Mouse (Mus musculus): Measurements from ENCODE around the gene Mef2b. TPM values are rescaled to one million over a fixed set of nuclear protein-coding genes. Genes with fewer than 3 reads are reported as not detected.

The Mef2b gene
- polyA plus RNA-seq, 1 experiment from 2014 or later, result 0.21 TPM

DNA sequence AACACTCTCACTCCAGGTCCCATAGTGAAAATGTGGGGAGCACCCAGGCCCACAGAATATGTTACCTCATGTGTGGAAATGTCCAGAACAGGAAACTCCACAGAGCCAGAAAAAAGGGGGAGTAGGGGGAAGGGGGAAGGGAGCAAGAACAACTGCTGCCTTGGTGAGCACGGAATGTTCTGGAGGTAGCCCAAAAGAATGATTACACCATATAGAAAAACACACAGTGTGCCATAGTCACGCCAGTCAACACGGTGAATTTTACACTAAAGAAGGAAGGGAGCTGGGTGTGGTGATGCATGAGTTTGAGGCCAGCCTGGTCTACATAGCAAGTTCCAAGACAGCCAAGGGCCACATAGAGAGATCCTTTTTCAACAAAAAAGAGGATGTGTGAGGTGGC lies 23.8 kb downstream of the Mef2b start:
- 86% methylated on average over 3 of the region's 3 CpGs for WGBS (ENCODE audit: insufficient replicate concordance)
- H3K4me2 ChIP-seq, result no peak overlapping the region
- no peak for ATAC-seq (replicated peaks; ENCODE audit: insufficient number of reproducible peaks, low FRiP score, low TSS enrichment)
- no peaks in the 10 kb centered on the region for H3K9me3 ChIP-seq (replicated peaks; ENCODE audit: control insufficient read depth, low read length)
- peaks cover 34% of the 10 kb centered on the region for H3K27me3 ChIP-seq (ENCODE audit: control insufficient read depth, insufficient read depth, low read length)
- no peak overlapping the region for H3K27ac ChIP-seq (ENCODE audit: low read depth, low read length)
- H3K4me3 ChIP-seq (ENCODE audit: low read depth, low read length), result no peak overlapping the region
- H3K9ac ChIP-seq (ENCODE audit: low read depth, low read length), result no peak overlapping the region
- H3K36me3 ChIP-seq (ENCODE audit: control insufficient read depth, insufficient read depth, low read length), result no peaks in the 10 kb centered on the region
- peaks cover 4% of the 10 kb centered on the region; the same call in 1 of the 2 replicates for H3K4me1 ChIP-seq (ENCODE audit: control insufficient read depth, insufficient read depth, low read length)

DNA sequence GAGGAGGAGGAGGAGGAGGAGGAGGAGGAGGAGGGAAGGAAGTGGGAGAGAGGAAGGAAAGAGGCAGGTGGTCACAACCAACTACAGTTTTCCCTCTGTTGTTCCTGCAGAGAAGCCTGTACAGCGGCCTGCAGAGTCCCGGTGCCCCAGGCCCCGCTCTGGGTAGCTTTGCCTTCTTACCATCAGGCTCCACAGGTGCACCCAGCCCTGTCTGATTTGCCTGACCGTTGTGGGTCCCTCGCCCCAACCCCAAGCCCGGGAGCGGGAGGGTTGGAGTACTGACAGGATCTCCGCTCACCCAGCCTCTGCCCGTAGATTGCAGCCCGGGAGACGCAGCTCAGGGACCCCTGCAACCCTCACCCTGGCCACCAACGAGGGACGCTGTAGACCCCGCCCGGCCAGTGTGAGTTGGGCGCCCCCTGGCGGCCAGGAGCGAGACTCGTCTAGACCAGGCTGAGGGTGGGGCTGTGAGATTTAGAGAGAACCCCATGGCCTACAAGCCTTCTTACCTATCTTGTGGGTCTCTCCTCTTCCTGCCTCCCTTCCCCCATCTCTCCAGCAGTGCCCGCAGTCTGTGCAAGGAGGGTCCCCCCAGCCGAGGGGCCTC lies 27.1 kb downstream of the Mef2b start:
- no peaks in the 10 kb centered on the region for H3K36me3 ChIP-seq (ENCODE audit: control insufficient read depth, insufficient read depth, low read length)
- H3K4me2 ChIP-seq, result peak overlapping the region; percentile 63
- no peaks in the 10 kb centered on the region for H3K9me3 ChIP-seq (replicated peaks; ENCODE audit: control insufficient read depth, low read length)
- no peak overlapping the region; the same call in 1 of the 2 replicates for H3K9ac ChIP-seq (ENCODE audit: low read depth, low read length)
- no peak overlapping the region for H3K27ac ChIP-seq (ENCODE audit: low read depth, low read length)
- peak; percentile 76 for ATAC-seq (replicated peaks; ENCODE audit: insufficient number of reproducible peaks, low FRiP score, low TSS enrichment)
- H3K4me1 ChIP-seq (ENCODE audit: control insufficient read depth, insufficient read depth, low read length), result no peaks in the 10 kb centered on the region
- WGBS (ENCODE audit: insufficient replicate concordance), result 2% methylated on average over 21 of the region's 21 CpGs
- H3K4me3 ChIP-seq (ENCODE audit: low read depth, low read length), result peak overlapping the region; percentile 20
- H3K27me3 ChIP-seq (ENCODE audit: control insufficient read depth, insufficient read depth, low read length), result peaks cover 30% of the 10 kb centered on the region

DNA sequence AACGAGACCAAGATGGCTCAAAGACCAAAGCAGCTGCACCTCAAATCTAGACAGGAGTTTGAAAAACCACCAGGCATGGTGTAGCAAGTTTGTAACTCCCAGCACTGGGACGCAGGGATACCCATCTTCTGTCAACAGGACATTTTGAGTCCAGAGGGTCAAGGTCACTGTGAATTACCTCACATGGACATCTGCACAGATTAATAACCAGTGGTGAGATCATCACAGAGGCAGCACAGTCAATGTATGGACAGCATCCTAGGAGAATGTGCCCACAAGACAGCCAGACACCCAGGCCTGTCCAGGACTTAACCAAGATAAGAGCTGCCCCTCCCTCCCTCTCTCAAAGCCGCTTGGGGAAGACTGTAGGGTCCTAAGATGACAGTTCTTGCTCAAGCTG lies 30.6 kb downstream of the Mef2b start:
- H3K9me3 ChIP-seq (replicated peaks; ENCODE audit: control insufficient read depth, low read length), result no peaks in the 10 kb centered on the region

DNA sequence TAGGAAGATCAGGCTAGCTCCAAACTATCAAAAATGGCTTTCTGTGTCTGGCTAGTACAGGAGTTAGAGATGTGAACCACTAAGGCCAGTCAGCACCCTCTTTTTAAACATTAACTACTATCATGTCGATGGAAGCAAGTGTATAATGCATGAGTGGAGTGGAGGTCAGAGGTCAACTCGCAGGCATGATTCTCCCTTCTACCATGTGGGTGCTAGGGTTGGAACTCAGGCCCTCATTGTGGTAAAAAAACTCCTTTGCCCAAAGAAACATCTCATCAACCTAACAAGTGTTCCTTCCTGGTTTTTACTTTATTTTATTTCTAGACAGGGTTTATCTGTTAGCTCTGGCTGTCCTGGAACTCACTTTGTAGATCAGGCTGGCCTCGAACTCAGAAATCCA lies 31.2 kb downstream of the Mef2b start:
- 81% methylated on average over 3 of the region's 3 CpGs for WGBS (ENCODE audit: insufficient replicate concordance)
- ATAC-seq (replicated peaks; ENCODE audit: insufficient number of reproducible peaks, low FRiP score, low TSS enrichment), result no peak

More for the DNA sequence above, 30.6 kb downstream of the Mef2b start:
- Histone ChIP-seq H3K4me2 (no peak overlapping the region), H3K36me3 (ENCODE audit: control insufficient read depth, insufficient read depth, low read length) (no peaks in the 10 kb centered on the region), H3K4me1 (ENCODE audit: control insufficient read depth, insufficient read depth, low read length) (peaks cover 8% of the 10 kb centered on the region), H3K27me3 (ENCODE audit: control insufficient read depth, insufficient read depth, low read length) (peaks cover 13% of the 10 kb centered on the region), H3K9ac (ENCODE audit: low read depth, low read length) (no peak overlapping the region), H3K27ac (ENCODE audit: low read depth, low read length) (no peak overlapping the region), H3K4me3 (ENCODE audit: low read depth, low read length) (no peak overlapping the region)
- 56% methylated on average over 3 of the region's 3 CpGs for WGBS (ENCODE audit: insufficient replicate concordance)
- no peak for ATAC-seq (replicated peaks; ENCODE audit: insufficient number of reproducible peaks, low FRiP score, low TSS enrichment)

DNA sequence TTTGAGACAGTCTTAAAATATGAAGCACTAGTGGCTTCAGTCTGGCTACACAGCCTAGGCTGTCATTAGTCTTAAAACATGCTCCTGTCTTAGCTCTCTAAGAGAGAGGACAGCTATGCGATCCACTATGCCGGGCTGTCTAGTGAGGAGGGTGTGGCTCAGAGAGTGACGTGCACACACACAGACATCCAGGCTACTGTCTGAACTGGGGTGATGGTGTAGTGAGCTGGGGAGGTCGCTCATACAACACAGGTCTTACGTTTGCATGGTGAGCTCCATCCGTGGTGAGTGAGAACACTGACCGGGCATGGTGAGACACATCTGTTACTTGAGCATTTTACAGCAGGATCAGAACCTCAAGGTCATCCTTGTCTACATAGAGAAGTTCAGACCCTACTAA lies 31.7 kb downstream of the Mef2b start:
- Histone ChIP-seq H3K4me2 (no peak overlapping the region), H3K27me3 (ENCODE audit: control insufficient read depth, insufficient read depth, low read length) (peaks cover 5% of the 10 kb centered on the region), H3K36me3 (ENCODE audit: control insufficient read depth, insufficient read depth, low read length) (no peaks in the 10 kb centered on the region), H3K27ac (ENCODE audit: low read depth, low read length) (no peak overlapping the region), H3K4me3 (ENCODE audit: low read depth, low read length) (no peak overlapping the region), H3K9ac (ENCODE audit: low read depth, low read length) (no peak overlapping the region), H3K9me3 (replicated peaks; ENCODE audit: control insufficient read depth, low read length) (no peaks in the 10 kb centered on the region), H3K4me1 (ENCODE audit: control insufficient read depth, insufficient read depth, low read length) (peaks cover 8% of the 10 kb centered on the region)
- no peak for ATAC-seq (replicated peaks; ENCODE audit: insufficient number of reproducible peaks, low FRiP score, low TSS enrichment)
- WGBS (ENCODE audit: insufficient replicate concordance), result 84% methylated on average over 7 of the region's 7 CpGs

More for the DNA sequence above, 31.2 kb downstream of the Mef2b start:
- Histone ChIP-seq H3K4me1 (ENCODE audit: control insufficient read depth, insufficient read depth, low read length) (peaks cover 8% of the 10 kb centered on the region), H3K27ac (ENCODE audit: low read depth, low read length) (no peak overlapping the region), H3K9ac (ENCODE audit: low read depth, low read length) (no peak overlapping the region), H3K4me2 (no peak overlapping the region), H3K9me3 (replicated peaks; ENCODE audit: control insufficient read depth, low read length) (no peaks in the 10 kb centered on the region), H3K36me3 (ENCODE audit: control insufficient read depth, insufficient read depth, low read length) (no peaks in the 10 kb centered on the region), H3K4me3 (ENCODE audit: low read depth, low read length) (no peak overlapping the region), H3K27me3 (ENCODE audit: control insufficient read depth, insufficient read depth, low read length) (peaks cover 7% of the 10 kb centered on the region)

DNA sequence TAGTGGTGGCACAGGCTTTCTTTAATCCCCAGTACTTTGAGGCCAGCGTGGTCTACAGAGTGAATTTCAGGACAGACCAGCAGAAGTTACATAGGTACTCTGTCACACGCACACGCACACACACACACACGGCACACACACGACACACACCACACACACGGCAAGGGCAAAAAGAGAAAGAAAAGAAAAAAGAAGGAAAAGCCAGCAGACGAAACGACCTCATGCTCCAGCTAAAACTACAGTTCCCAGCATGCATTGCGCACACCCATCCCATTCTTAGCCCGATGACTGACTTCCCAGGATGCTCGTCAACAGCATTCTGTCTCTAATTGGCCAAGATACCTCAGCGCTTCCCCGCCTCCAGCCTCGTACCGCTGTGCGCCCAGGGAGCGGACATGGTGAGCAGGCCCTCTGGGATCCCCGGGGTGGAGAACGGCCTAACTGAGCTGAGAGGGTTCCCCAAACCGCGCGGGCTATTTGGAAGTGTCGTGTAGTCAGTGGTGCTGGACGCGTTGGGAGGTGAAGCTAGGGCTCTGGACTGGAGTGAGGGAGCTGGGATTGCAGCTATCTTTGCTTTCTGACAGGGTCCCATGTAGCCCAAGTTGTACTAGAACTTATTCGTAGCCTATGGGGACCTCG lies 32.7 kb downstream of the Mef2b start, which contains the start of gene Tmem161a:
TSS of gene Tmem161a (plus strand) at position 314 of the 639 bp plus-strand sequence.
- H3K4me3 ChIP-seq (ENCODE audit: low read depth, low read length), result peak within 1 kb of the TSS; percentile 73
- peak within 1 kb of the TSS; percentile 92 for H3K9ac ChIP-seq (ENCODE audit: low read depth, low read length)
- H3K27ac ChIP-seq (ENCODE audit: low read depth, low read length), result peak within 1 kb of the TSS; percentile 54; the same call in 1 of the 2 replicates
- no peaks in the 10 kb centered on the region for H3K9me3 ChIP-seq (replicated peaks; ENCODE audit: control insufficient read depth, low read length)
- WGBS (ENCODE audit: insufficient replicate concordance), result 3% methylated on average over 27 of the region's 27 CpGs
- H3K4me2 ChIP-seq, result peak within 1 kb of the TSS; percentile 69
- no peaks in the 10 kb centered on the region; the same call in 1 of the 2 replicates for H3K27me3 ChIP-seq (ENCODE audit: control insufficient read depth, insufficient read depth, low read length)
- ATAC-seq (replicated peaks; ENCODE audit: insufficient number of reproducible peaks, low FRiP score, low TSS enrichment), result peak; percentile 82
- peaks cover 8% of the 10 kb centered on the region for H3K4me1 ChIP-seq (ENCODE audit: control insufficient read depth, insufficient read depth, low read length)
- H3K36me3 ChIP-seq (ENCODE audit: control insufficient read depth, insufficient read depth, low read length), result peaks cover 2% of the 10 kb centered on the region; the same call in 1 of the 2 replicates

DNA sequence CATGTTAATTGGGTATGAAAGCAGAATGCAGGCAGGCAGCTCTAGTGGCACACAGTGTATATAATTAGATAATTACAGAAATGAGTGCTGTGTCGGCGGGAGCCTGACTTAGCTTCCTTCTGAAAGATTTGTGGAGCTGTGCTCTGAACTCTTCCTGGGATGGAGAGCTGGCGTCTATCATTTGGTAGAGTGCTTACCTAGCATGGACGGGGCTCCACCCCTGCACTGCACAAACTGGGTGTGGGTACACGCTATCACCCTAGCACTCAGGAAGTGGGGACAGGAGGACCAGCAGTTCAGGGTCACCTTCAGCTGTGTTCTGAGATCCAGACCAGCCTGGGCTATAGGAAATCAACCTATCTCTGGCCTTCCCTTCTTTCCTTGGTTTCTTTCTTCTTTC lies 33.8 kb downstream of the Mef2b start:
- no peak for ATAC-seq (replicated peaks; ENCODE audit: insufficient number of reproducible peaks, low FRiP score, low TSS enrichment)
- Histone ChIP-seq H3K36me3 (ENCODE audit: control insufficient read depth, insufficient read depth, low read length) (peaks cover 2% of the 10 kb centered on the region; the same call in 1 of the 2 replicates), H3K27ac (ENCODE audit: low read depth, low read length) (0 out of 2 replicates have a peak overlapping the region, but pooled peaks have one; percentile 62), H3K4me3 (ENCODE audit: low read depth, low read length) (no peak overlapping the region), H3K9ac (ENCODE audit: low read depth, low read length) (no peak overlapping the region), H3K4me2 (peak overlapping the region; percentile 69), H3K4me1 (ENCODE audit: control insufficient read depth, insufficient read depth, low read length) (peaks cover 8% of the 10 kb centered on the region), H3K9me3 (replicated peaks; ENCODE audit: control insufficient read depth, low read length) (no peaks in the 10 kb centered on the region), H3K27me3 (ENCODE audit: control insufficient read depth, insufficient read depth, low read length) (no peaks in the 10 kb centered on the region)
- WGBS (ENCODE audit: insufficient replicate concordance), result 72% methylated on average over 5 of the region's 5 CpGs

DNA sequence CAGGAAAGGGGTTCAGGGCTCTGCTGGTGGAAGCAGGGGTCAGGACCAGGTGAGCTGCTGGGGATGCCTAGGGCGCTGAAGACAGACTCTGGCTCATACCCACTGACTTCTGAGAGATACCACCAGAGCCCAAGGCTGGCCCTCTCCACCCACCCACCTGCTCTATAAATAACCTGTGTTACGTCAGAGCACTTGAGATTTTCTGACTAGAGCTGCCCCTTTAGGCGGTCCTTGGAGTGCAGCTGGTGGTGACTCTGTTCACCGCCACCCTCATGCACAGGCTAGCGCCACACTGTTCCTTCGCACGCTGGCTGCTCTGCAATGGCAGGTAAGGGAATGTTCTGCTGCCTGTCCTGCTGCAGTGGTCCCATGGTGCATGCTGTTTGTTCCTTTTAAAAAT lies 34.6 kb downstream of the Mef2b start:
- peaks cover 8% of the 10 kb centered on the region for H3K4me1 ChIP-seq (ENCODE audit: control insufficient read depth, insufficient read depth, low read length)
- peak overlapping the region; percentile 62; the same call in 1 of the 2 replicates for H3K27ac ChIP-seq (ENCODE audit: low read depth, low read length)
- H3K4me2 ChIP-seq, result peak overlapping the region; percentile 56
- H3K27me3 ChIP-seq (ENCODE audit: control insufficient read depth, insufficient read depth, low read length), result no peaks in the 10 kb centered on the region
- H3K9me3 ChIP-seq (replicated peaks; ENCODE audit: control insufficient read depth, low read length), result no peaks in the 10 kb centered on the region
- H3K4me3 ChIP-seq (ENCODE audit: low read depth, low read length), result no peak overlapping the region
- WGBS (ENCODE audit: insufficient replicate concordance), result 52% methylated on average over 7 of the region's 7 CpGs
- ATAC-seq (replicated peaks; ENCODE audit: insufficient number of reproducible peaks, low FRiP score, low TSS enrichment), result peak; percentile 46; the same call in 1 of the 2 replicates
- H3K9ac ChIP-seq (ENCODE audit: low read depth, low read length), result no peak overlapping the region
- peaks cover 6% of the 10 kb centered on the region; the same call in 1 of the 2 replicates for H3K36me3 ChIP-seq (ENCODE audit: control insufficient read depth, insufficient read depth, low read length)

All from heart, embryonic 11.5 days (tissue).